Mouse (Mus musculus) olfactory bulb, adult 2 months (tissue): Measurements from ENCODE around the gene Aip. TPM values are rescaled to one million over a fixed set of nuclear protein-coding genes. Genes with fewer than 3 reads are reported as not detected.

Source experiments
- H3K27ac ChIP-seq: fragments of 200-500 bp; 2 replicates; pipeline ENCODE4 v1.5.1; 2012; ENCODE audit warnings: low read depth, low read length; ENCODE audit not compliant: insufficient read depth
- H3K4me1 ChIP-seq: fragments of 200-500 bp; 2 replicates; pipeline ENCODE4 v1.6.1; 2012; ENCODE audit warnings: low read length; ENCODE audit not compliant: control insufficient read depth, insufficient read depth
- H3K4me3 ChIP-seq: fragments of 200-500 bp; 2 replicates; pipeline ENCODE4 v1.5.1; 2012; ENCODE audit warnings: mild to moderate bottlenecking, low read depth, low read length, moderate library complexity; ENCODE audit not compliant: insufficient read depth
- CTCF ChIP-seq: fragments of 200-500 bp; IDR thresholded peaks from 2 replicates; pipeline ENCODE4 v1.5.1; 2012; ENCODE audit warnings: low read depth, mild to moderate bottlenecking, low read length, moderate library complexity; ENCODE audit not compliant: insufficient read depth
- POLR2A ChIP-seq: fragments of 200-500 bp; IDR thresholded peaks from 2 replicates; pipeline ENCODE4 v1.6.1; 2012; ENCODE audit warnings: mild to moderate bottlenecking, low read depth, low read length, moderate library complexity; ENCODE audit not compliant: insufficient read depth
- WGBS: fragments of 180-500 bp; shearing (Covaris S2); methylation state at CpG from one replicate; pipeline ENCODE4 v1.1.7; 2018; 5-methylcytosine and 5-hydroxymethylcytosine counted together
- polyA plus RNA-seq: library from polyadenylated mRNA; stranded (reverse); fragments of >200 nt; gene quantifications from 2 replicates; pipeline ENCODE4 v1.2.4, GENCODE M21; 2012; ENCODE audit warnings: low replicate concordance; ENCODE audit not compliant: missing spikeins, insufficient read depth, insufficient read length

The Aip gene
- polyA plus RNA-seq, 1 experiment: not detected

DNA sequence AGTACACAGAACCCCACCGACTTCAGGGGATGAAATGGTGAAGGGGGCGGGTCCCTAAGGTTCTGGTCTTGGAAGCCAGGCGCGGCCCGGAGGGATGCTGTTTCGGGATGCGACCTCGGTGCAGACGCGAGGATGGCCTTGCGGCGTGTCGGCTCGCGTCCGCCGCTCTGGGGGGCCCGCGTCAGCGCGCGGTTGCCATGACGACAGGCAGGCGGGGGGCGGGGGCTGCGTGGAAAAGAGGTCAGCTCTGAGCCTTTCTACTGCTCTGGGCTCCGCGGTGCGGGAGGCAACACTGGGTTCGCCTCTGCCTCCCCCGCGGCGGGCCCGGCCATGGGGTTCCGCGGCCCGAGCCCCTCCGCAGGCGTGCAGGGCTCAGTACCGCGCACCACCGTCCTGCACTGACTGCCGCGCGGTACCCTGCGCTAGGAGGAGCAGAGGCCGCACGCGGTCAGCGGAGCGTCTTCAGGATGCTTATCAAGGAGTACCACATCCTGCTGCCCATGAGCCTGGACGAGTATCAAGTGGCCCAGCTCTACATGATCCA lies 24.9 kb downstream of the Aip start:
- Histone ChIP-seq H3K4me1 (peaks cover 47% of the 10 kb centered on the region), H3K27ac (peak overlapping the region; percentile 57; the same call in 1 of the 2 replicates), H3K4me3 (peak overlapping the region; percentile 73)
- WGBS: under 1% methylated on average over 52 of the region's 52 CpGs
- TF ChIP-seq POLR2A (peak; percentile 41), CTCF (no peak)

DNA sequence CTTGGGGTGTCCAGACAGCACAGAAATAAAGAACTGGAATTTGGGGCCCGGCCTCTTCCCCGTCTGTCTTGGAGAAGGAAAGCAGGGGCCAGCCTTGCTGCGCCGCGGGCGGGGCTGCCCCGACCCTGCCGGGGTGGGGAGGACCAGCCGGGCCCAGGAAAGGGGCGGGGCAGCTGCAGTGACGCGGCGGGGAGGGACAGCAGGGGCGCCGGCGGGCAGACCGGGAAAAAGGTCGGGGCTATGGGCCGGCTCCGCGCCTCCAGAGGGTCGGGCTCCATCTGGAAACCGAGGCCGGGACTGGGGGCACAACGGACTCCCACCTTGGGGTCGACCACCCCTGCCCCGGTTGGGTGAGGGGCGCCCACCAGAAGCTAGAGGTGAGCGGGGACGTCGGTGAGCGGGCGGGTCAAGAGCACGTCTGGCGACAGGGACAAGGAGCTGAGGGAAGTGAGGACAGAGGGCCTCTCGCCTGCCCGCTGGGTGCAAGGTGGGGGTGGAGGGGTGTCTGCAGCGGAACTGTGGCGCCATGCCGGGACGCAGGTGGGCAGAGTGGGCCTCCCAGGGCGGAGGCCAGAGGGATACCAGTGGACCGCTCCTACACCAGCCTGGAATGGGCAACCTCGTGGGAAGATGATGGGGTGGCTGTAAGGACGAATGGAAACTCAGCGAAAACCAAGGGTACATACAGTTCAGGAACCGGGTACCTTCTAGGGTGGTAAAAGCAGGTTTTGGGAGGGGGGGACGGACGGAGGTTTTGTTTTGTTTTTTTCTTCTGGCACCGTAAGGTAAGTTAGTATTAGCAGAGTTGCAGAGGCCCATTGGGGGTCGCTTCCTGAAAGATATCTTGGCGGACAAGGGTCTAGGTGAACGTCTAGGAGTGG lies 25.6 kb downstream of the Aip start, which contains the start of gene Pitpnm1:
TSS of gene Pitpnm1 (plus strand) at position 162 of the 881 bp plus-strand sequence.
- peaks cover 47% of the 10 kb centered on the region for H3K4me1 ChIP-seq
- H3K4me3 ChIP-seq: peak within 1 kb of the TSS; percentile 73
- WGBS: 5% methylated on average over 53 of the region's 53 CpGs
- peak within 1 kb of the TSS; percentile 26; the same call in 1 of the 2 replicates for H3K27ac ChIP-seq
- TF ChIP-seq POLR2A (no peak), CTCF (no peak)

DNA sequence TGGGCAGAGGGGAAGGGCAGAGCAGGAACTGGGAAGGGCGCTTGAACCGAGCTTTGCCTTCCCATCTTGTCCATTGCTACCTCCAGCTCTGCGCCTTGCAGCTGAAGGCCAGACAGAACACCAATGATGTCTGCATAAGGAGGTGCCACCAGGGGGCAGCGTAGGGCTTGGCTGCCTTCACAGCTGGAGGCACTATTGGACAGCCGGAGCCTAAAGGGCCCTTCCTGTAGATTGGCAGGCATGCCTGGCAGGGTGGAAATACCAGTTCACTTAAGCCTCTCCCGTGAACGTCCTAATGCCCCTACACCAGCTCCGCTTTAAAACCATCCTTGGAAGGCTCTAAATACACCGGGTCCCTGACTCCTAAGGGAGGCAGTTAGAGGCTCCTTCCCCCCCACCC lies 26.6 kb downstream of the Aip start:
- no peak overlapping the region for H3K4me3 ChIP-seq

DNA sequence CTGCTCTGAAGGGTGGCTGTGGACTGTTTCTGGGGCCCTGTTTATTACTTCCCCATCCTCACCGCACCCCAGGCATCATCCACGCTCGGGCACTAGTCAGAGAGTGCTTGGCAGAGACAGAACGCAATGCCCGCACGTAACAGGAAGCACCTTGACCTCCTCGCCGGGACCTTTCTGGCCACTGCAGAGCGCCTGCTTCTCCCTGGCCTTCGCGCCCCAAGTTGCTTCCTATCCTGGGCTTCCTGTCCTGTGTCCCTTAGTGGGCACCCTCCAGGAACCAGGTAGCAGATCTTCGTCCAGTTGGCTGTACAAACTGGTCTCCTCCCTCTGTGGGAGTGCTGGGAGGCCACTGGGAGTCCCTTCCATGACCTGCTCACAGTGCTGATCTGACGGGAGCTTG lies 27.2 kb downstream of the Aip start:
- 86% methylated on average over 13 of the region's 13 CpGs for WGBS
- TF ChIP-seq POLR2A (no peak), CTCF (no peak)
- Histone ChIP-seq H3K27ac (no peak overlapping the region), H3K4me1 (peaks cover 47% of the 10 kb centered on the region), H3K4me3 (no peak overlapping the region)

More for the DNA sequence above, 26.6 kb downstream of the Aip start:
- peak; percentile 86 for TF ChIP-seq CTCF
- TF ChIP-seq POLR2A: no peak
- H3K27ac ChIP-seq: no peak overlapping the region
- peaks cover 47% of the 10 kb centered on the region for H3K4me1 ChIP-seq
- WGBS: 10% methylated on average over 9 of the region's 9 CpGs

DNA sequence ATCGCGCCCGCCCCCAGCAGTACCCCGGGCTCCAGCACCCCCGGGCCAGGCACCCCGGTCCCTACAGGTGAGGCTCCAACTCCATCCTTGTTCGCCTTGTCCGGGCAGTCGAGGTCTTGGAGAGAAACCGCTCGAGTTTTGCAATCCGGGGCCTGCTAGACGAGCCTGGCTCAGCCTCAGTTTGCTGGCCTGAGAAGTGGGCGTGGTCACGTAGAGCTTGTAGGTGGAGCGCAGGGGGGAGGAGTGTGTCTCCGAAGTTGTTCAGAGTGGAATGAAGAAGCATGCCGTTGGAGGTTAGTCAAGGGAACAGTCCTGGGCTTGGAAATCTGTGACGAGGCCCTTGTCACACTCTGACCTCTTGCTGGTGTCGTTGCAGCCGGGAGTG lies 28.2 kb downstream of the Aip start:
- 2% methylated on average over 21 of the region's 21 CpGs for WGBS
- TF ChIP-seq POLR2A (no peak), CTCF (no peak)
- peak overlapping the region; percentile 57 for H3K4me3 ChIP-seq
- no peak overlapping the region for H3K27ac ChIP-seq
- peaks cover 38% of the 10 kb centered on the region for H3K4me1 ChIP-seq

DNA sequence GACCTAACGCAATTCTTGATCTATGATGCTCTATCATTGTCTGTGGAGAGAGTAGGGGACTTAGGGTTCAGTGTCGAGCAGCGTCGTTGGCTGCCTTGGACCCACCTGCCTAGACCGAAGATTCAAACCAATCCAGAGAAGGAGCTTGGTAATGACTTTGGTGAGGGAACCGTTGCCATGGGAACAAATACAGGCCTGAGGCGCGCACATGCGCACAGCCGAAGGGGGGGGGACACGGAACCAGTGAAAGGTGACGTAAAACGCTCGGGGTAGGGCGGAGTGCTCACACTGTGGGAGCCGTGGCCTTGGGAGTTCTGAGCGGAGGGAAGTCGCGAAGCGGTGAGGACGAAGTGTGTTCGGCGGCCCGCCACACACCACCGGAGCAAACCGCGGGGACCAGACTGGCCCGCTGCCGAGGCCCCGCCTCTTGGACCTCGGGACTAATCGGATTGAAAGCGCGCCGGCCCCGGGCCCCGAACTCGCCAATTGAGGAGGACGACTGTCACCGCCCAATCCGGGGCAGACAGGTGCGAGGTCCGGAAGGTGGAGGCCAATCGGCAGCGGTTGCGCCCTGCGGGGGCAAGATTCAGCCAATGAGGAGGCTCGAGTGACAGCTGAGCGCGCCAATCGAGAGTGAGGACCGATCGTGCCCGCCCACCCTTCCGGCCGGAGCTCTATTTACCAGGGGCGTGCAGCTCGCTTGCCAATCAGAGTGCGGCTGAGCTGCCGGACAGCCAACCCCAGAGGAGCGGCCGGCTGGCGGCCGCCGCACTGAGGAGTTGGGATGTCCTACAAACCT lies 28.8 kb downstream of the Aip start, which contains the start of gene Cdk2ap2:
TSS of gene Cdk2ap2 (plus strand) at position 541 of the 799 bp plus-strand sequence.
- TF ChIP-seq POLR2A: peak; percentile 52
- 0 out of 2 replicates have a peak, but pooled peaks have one; percentile 2 for TF ChIP-seq CTCF
- WGBS: under 1% methylated on average over 65 of the region's 65 CpGs
- H3K4me3 ChIP-seq: peak within 1 kb of the TSS; percentile 66
- H3K4me1 ChIP-seq: peaks cover 35% of the 10 kb centered on the region
- peak within 1 kb of the TSS; percentile 93 for H3K27ac ChIP-seq

DNA sequence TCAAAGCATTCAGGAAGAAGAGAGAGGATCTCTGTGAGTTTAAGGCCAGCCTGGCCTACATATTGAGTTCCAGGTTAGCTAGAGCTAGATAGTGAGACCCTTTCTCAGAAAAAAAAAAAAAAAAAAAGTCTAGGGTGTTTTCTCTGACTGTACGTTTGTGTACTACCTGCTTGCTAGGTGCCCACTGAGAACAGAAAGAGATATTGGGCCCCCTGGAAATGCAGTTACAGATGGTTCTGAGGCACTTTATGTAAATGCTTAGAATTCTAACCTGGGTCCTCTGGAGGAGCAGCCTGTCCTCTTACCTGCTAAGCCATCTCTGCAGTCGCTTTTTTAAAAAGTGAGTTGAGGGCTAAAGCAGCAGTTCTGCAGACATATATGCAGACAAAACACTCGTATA lies 29.9 kb downstream of the Aip start:
- 68% methylated on average over 3 of the region's 3 CpGs for WGBS
- no peak overlapping the region for H3K27ac ChIP-seq
- TF ChIP-seq CTCF (no peak), POLR2A (no peak)
- H3K4me1 ChIP-seq: peaks cover 30% of the 10 kb centered on the region
- no peak overlapping the region for H3K4me3 ChIP-seq

DNA sequence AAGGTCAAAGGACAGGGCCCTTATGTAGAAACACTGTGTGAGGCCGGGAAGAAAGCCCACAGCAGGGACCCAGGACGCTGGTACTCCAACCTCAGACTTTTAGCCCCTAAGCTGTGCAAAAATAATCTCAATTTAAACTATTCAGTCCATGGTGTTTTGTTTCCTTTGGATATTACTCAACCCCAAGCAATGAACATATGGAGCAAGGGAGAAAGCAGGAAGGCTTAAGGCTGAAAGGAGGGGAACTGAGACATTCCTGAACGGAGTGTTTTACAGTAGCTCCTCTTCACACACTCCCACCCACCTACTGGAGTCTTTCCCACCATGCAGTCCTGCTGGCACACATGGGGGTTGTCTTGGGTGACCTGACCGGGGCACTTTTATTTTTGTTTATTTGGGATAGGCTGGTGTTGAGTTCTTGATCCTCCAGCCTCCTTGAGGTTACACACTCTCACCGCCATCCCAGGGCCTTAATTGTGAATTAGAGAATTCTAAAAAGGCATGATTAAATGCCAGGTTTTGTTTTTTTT lies 30.8 kb downstream of the Aip start:
- peaks cover 26% of the 10 kb centered on the region for H3K4me1 ChIP-seq
- 78% methylated on average over 5 of the region's 5 CpGs for WGBS
- H3K27ac ChIP-seq: no peak overlapping the region
- H3K4me3 ChIP-seq: no peak overlapping the region
- TF ChIP-seq POLR2A (no peak), CTCF (no peak)
